Mouse (Mus musculus): ENCODE data around the gene Tmem104. TPM values are rescaled to one million over a fixed set of nuclear protein-coding genes. Genes with fewer than 3 reads are reported as not detected.

The Tmem104 gene
- total RNA-seq, 2 experiments from 2014 or later = 9.5 to 15.7 TPM

DNA sequence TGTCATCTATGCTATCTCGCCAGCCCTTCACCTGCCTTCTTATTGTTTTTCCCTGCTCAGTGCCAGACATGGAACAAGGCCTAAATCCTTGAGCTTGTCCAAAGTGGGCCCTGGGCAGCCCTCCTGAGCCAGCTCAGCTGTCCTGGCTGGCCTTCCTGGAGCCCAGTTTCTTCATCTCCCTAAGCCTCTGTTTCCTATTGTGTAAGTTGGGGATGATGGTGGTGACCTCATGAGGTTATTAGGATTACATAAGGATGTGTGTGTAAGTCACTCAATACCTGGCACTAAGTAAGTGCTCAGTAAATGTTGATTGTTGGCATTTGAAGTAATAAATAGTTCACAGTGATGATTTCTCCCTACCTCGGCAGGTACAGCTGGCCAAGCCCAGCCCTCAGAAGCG is 20.5 kb upstream of the Tmem104 start:
- DNase-seq = no peak

DNA sequence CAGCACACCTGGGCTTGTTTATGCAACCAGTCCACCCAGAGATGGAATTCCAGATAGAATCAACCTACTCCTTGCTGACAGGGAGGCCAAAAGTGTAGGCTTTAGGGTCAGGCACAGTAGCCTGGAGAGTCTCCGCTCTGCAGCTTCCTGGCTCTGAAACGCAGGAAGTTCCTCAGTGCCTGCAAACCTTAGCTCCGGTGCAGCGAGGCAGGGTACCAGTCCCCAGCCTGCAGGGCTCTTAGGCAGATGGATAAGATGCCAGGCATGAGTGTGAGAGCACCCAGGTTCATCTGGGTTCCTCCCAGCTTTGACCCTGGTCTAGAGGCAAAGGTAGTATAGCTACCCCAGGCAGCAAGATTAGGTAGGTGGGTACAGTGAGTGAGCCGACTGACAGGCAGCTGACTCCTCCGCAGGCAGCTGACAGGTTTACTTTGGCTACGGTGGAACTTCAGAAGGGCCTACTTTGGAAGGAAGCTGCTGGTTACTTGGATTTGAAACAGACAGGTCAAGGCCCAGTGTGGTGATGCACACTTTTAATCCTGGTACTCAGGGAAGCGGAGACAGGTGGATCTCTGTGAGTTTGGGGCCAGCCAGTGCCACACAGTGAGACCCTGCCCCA is 19.5 kb upstream of the Tmem104 start:
- no peak for DNase-seq

DNA sequence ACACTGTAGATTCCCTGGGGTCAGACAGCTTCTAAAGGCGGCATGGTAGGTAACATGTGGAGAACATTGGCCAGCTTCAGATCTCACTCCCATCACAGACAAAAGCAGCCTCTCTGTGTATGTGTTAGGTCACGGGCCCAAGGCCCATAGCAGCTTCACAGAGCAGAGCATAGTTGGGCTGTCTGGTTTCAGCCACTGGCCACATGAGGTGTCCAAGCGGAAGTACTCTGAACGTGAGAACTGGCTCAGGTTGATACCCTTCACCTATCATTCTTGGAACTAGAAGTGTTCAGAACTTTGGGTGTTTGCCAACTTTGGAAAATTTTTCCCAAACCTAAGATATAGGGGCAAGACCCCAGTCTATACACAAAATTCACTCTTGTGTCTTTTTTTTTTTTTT is 17.9 kb upstream of the Tmem104 start:
- no peak for DNase-seq

DNA sequence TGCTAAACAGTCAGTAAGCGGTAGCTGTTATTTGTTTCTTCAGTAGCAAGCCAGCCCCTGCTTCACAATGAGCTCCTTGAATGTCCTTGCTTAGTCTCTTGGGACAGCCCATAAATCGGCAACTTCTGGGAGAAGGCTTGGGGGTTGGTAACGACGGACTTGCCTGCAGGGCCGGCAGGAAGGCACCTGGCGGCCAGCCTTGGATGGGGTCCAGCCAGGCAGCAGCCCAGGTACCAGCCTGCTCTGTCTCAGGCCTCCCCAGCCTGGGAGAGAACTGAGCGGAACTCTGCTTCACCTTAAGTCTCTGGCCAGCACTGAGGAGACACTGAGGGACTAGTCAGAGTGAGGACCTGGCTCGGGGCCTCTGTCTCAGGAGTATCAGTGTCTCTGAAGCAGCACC is 16.2 kb upstream of the Tmem104 start:
- peak; percentile 51 for DNase-seq

- peak; percentile 74 for DNase-seq
These were observed 14.4 kb upstream of the Tmem104 start for GRCm38 (mm10) chr11:115172825-115173287.

DNA sequence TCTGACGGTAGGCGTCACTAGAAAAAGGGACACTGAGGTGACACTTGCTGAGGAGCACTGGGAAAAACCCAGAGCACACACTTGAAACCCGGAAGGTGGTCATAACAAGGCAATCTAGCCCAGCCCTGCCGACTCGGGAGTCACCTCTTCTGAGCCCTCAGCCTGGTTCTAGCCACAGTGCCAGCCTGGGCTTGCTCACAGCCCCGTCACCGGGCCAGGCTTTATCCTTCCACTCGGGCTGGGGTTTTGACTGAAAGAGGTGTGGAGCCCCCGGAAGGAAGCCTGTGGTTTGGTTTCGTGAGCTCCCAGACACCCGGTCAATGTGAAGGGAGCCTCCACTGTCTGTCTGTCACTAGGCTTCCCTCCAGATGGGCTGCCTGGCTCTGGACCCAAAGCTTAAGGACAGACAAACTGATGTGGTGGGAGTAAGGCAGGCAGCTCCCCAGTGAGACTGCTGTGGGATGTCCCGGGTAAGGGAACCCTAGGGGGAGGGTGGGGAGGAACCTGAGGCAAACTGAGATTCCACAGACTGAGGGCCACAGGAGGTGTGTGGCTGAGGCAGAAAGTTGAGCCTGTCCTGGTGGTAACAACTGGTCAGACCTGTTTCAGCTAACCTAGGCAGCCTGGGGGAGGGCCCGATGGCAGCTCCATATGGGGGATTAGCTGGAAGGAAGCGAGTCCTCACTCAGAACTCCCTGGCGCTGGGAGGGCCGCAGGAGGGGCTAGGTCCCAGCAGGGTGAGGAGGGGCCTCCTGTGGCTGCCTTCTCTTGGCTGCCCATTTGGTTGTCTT is 13.5 kb upstream of the Tmem104 start:
- no peak for DNase-seq

- no peak for DNase-seq
These were observed 10.7 kb upstream of the Tmem104 start for GRCm38 (mm10) chr11:115176399-115177190.

DNA sequence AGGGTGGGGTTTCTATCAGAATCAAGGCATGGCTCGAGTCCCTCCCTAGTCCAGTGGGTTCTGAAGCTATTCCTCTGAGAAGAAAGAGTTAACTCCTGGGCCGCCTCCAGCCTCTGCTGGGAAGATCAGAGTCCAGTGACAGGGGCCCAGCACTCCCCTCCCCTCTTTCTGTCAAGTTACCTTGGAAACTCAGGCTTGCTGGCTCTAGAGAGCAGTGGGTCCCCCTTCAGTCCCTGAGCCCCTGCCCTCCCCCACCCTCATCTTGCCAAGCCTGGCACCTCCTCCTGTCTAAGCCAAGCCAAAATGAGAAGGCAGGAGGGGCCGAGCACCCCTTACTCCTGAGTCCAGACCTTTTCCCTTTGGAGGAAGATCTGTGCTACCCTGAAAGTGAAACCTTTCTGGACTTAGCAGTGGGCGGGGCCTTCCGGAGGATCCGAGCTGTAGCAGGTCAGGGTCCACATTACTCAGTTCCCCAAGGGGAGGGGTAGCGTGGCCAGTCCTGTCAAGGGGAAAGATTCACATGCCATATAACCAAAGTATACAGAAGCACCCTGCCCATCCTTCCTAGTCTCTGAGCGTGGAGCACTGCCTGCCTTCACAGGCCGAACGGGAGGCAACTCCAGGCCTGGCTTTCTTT is 9.6 kb upstream of the Tmem104 start:
- DNase-seq = peak; percentile 51

DNA sequence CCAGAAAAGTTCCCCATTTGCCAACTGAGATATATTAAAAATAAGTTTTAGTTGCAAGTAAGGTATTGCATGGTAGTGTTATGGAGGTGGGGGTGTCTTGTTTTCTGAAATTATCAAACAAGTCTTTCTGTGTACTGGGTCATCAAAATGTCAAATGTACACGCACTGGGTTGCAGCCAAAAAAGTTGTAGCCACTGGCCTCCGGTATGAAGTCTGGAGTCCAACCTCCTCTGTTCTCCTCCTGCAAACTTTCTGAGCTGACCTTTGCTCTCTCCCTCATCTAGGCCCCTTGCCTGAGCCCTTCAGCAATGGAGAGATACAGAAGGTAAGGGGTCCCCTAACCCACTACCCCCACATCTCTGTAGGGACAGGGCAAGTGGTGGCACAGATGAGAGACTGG is 8.5 kb upstream of the Tmem104 start:
- no peak for DNase-seq

- DNase-seq = no peak
These were observed 8.1 kb upstream of the Tmem104 start for GRCm38 (mm10) chr11:115179191-115179590.

DNA sequence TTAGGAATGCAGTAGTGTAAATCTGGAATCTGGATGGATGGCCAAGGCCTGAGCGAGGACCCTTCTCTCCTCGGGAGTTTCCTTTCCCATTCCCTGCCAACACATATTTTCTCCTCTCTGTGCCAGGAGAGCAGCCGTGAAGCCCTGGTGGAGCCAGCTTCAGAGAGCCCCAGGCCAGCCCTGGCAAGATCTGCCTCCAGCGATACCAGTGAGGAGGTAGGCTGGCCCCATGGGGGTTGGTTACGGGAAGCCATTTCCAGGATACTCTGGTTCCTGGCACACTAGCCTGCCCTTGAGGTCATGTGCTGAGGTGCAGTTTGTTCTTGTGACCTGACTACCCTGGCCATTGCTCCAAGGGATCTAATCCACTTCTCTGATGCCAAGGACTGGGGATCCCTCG is 7.4 kb upstream of the Tmem104 start:
- DNase-seq = peak; percentile 71

GRCm38 (mm10) chr11:115181913-115182638 is 5.2 kb upstream of the Tmem104 start:
- DNase-seq = peak; percentile 93

DNA sequence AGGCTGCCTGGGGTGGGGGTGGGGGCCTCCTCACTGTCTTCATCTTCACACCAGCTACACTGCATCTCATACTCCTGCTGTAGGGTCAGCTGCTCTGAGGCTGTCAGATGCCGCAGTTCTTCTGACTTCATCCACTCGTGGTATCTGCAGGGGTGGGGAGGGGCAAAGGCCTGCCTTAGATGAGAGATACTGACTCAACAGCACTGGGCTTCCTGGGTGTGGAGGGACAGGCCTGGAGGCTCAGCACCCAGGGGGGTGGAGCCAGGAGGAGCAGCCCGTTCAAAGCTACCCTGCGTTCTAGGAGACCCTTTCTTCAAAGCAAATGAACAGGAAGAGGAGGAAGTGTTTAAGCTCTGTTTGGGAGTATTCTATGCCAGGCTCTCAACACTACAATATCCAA is 2.3 kb upstream of the Tmem104 start:
- no peak for DNase-seq

DNA sequence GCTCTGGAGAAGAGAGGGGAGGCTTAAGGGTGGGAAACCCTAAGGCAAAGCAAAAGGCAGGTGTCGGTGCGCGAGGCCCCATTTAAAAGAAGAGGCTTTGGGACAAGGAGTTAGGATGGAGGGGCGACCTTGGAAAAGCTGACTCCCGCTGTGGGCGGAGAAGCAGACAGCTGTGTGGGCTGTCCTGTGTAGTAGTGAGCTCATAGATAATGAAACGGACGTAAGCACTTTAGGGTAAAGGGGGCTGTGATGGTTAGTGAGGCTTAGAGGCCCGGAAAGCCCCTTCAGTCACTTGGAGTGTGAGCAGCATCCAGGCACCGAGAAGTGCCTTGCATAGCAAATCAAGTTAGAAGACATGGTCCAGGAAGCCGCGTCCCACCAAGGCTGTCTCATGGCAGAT is 406 bp downstream of the Tmem104 start, which contains the start of gene Nat9:
Gene Nat9, minus strand, starts transcription at position 167 of the 400 bp plus-strand sequence.
- peak; percentile 39 for DNase-seq

DNA sequence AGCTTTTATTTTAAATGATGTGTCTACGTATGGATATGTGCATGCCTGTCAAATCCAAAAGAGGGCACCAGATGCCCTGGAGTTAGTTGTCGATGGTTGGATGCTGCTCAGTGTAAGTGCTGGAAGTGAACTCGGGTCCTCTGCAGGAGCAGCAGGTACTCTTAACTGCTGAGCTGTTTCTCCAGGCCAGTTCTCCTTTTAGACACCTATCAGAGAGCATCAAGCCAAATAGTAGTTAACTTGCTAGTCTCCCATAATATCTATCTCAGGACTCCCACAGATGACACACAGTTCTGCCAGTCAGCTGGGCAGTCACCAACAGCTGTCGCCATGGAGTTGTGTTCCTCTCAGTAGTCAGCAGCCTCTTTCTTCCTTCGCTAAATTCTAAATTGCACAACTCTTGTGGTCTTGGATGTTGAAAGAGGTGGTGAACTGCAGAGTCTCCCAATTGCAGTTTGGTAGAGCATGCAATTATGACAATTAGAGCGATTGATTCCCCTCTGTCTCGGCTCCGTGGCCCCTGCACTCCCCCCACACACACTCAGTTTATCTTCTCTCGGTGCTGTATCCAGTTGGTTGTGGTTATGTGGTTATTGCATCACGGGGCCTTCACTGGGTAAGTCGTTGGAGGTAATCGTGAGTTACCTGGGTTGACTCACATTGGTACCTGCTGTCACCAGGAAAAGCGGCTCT is 1.4 kb downstream of the Tmem104 start:
- DNase-seq = no peak

DNA sequence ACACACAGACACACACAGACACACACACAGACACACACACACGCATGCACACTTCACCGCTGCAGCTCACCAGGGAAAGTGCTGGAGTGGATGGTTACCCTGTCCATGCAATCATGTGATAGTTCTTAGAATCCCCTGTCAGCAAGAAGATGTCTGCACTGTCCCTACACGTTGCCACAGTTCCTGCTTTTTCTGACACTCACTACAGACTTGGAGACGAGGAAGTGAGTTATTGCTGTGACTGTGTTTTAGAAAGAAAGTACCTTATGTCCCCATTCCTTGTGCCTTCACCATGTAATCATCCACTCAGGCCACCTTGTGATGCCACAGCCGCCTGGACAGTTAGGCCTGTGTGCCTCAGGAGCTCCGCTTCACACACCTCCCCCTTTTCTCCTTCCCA is 2.0 kb downstream of the Tmem104 start:
- no peak for DNase-seq

GRCm38 (mm10) chr11:115192180-115192579 is 4.9 kb downstream of the Tmem104 start:
- DNase-seq = peak; percentile 71

- no peak for DNase-seq
These were observed 7.4 kb downstream of the Tmem104 start for GRCm38 (mm10) chr11:115194693-115195092.

GRCm38 (mm10) chr11:115195933-115196332 is 8.6 kb downstream of the Tmem104 start:
- DNase-seq = no peak

DNA sequence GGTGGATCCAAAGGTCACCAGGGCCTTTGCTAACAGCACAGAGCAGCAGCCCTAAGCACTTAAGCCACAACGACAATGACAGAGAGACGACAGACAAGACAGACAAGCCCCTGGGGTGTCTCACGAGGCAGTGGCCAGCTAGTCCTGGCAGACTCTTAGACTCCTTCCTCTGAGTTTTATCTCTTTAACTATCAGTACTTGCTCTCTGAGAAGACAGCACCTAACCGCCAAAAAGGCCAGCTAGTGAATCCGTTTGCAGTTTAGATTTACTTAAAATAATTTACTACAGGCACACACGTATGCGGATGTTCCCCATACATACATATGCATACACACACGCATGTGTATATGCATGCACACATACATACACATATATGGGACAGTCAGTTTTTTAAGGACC is 10.3 kb downstream of the Tmem104 start:
- DNase-seq = no peak

GRCm38 (mm10) chr11:115198932-115199384 is 11.7 kb downstream of the Tmem104 start:
- no peak for DNase-seq
